Mouse (Mus musculus): ENCODE results near the gene Zic5. TPM values are rescaled to one million over a fixed set of nuclear protein-coding genes. Genes with fewer than 3 reads are reported as not detected.

Gene Zic5
- polyA plus RNA-seq, 1 experiment, result 3.3 TPM

DNA sequence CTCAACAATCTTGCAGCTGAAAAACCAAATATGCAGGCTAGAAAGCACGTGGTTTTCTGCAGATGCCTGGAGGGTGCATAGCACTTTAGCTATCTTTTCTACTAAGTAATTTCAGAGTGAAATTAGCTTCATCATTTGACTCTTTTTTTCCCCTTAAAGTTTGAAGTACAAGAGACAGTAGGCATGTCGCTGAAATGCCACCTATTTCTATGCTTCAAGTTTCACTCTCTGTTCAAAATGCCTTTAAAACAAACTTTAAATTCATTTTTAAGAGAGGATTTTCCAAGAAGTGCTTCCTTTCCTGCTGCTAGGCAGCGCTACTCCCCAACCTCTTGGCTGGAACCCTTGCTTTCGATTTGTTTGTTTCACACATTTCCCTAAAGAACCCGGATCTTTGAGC lies 23.6 kb upstream of the Zic5 start:
- TF ChIP-seq POLR2A (IDR thresholded peaks at IDR 0.05; ENCODE audit: extremely low read depth, insufficient read depth, low read length) (no peak), CTCF (IDR thresholded peaks at IDR 0.05; ENCODE audit: extremely low read depth, insufficient read depth, low read length) (no peak)
- Histone ChIP-seq H3K4me3 (ENCODE audit: insufficient read depth, low read length) (no peak overlapping the region), H3K27ac (ENCODE audit: insufficient read depth, low read length) (peak overlapping the region; percentile 23; the same call in 1 of the 2 replicates), H3K4me1 (ENCODE audit: control insufficient read depth, insufficient read depth, low read length) (no peaks in the 10 kb centered on the region)

DNA sequence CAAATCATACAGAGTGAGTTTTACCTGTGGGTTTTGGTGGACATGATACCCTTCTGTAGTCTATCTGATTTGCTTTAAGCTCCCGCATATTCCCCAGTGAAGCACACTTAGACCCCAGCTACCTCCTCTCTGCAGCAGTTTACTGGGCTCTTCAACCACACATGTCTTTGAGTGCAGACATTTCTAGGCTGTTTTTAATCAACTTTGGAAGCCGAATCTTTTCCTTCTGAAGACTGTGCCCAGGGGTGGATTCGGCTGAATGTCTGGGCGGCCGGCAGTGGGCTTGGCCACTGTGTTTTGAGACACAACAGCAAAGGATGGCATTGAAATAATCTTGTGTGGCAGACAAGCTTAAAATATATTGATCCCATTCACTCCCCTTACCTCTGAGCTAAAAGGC lies 21.9 kb upstream of the Zic5 start:
- TF ChIP-seq CTCF (IDR thresholded peaks at IDR 0.05; ENCODE audit: extremely low read depth, insufficient read depth, low read length), result no peak
- TF ChIP-seq POLR2A (IDR thresholded peaks at IDR 0.05; ENCODE audit: extremely low read depth, insufficient read depth, low read length), result no peak
- Histone ChIP-seq H3K4me3 (ENCODE audit: insufficient read depth, low read length) (no peak overlapping the region), H3K4me1 (ENCODE audit: control insufficient read depth, insufficient read depth, low read length) (no peaks in the 10 kb centered on the region), H3K27ac (ENCODE audit: insufficient read depth, low read length) (peak overlapping the region; percentile 42; the same call in 1 of the 2 replicates)

DNA sequence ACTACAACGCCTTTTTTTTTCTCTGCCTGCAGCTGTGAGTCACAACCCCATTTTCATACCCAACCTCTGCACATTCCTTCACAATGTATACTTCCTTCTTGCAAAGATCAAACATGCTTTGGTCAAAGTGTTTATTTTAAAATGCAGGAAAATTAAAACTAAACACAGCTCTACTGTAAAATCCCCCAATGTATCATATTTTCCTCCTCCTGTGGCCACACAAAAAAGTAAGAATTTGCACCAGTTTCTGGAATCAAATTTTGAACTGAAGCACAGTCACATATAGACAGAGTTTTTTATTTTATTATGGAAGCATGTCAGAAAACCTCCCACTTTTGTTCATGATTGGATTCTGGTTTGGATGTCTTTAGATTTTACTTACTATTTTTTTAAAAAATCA lies 21.1 kb upstream of the Zic5 start:
- TF ChIP-seq POLR2A (IDR thresholded peaks at IDR 0.05; ENCODE audit: extremely low read depth, insufficient read depth, low read length) (no peak), CTCF (IDR thresholded peaks at IDR 0.05; ENCODE audit: extremely low read depth, insufficient read depth, low read length) (no peak)
- Histone ChIP-seq H3K4me1 (ENCODE audit: control insufficient read depth, insufficient read depth, low read length) (no peaks in the 10 kb centered on the region), H3K27ac (ENCODE audit: insufficient read depth, low read length) (no peak overlapping the region), H3K4me3 (ENCODE audit: insufficient read depth, low read length) (no peak overlapping the region)

DNA sequence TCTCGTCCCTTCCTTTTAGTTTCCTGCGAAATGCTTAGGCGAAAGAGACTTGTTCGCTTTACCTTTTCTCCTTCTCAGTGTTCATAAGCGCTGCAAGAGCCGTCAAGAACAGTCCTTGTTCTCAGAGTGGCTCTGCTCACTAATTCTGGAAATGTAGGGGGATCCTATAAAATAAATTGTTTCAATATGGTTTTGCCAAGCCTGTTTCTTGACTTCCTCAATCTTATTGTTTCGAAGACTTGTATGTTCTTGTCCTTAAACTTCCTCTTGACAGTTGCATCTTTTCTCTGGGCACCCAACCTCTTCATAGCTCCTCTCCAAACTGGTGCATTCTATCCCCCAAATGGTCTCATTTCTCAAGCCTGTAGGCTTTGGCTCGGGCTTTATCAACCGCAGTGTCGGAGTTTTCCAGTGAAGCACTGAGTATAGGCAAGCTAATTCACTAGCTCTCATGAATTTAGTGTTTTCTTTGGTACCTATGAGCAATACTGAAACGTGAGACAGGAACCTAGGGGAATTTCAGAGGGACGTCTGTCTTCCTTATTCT lies 20.2 kb upstream of the Zic5 start:
- no peak for TF ChIP-seq POLR2A (IDR thresholded peaks at IDR 0.05; ENCODE audit: extremely low read depth, insufficient read depth, low read length)
- TF ChIP-seq CTCF (IDR thresholded peaks at IDR 0.05; ENCODE audit: extremely low read depth, insufficient read depth, low read length), result no peak
- Histone ChIP-seq H3K4me3 (ENCODE audit: insufficient read depth, low read length) (no peak overlapping the region), H3K27ac (ENCODE audit: insufficient read depth, low read length) (peak overlapping the region; percentile 84)

DNA sequence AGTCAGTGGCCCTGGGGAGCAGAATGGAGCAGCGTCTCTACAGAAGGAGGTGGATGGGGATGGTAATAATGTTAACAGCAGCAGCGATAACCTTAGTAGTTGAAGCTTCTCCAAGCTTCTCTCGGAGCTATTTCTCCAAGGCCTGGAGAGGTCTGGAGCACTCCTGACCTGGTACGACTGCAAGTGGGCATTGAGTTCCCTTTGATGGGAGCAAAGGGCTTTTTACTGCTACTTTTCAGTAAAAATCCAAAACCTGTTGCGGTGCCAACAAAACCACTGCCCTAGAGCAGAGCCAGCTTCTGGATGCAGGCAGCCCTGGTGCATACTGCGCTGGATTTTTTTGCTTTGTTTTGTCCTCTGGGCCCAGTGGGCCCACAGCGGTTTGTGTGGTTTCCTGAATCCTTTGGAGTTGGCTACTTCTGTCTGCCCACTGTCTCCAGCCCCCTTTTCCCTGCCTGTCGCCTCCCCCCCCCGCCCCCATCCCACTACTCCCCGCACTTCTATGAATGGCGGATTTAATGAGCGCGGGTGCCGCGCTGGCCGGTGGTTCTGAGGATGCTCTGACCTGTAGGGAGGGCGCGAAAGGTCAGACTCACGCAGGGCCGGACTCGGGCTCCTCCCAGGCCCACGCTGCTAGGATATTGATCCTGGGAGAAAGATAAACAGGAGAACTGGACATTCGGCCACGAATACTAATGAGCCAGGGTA lies 19.5 kb upstream of the Zic5 start:
- no peak for TF ChIP-seq POLR2A (IDR thresholded peaks at IDR 0.05; ENCODE audit: extremely low read depth, insufficient read depth, low read length)
- no peak for TF ChIP-seq CTCF (IDR thresholded peaks at IDR 0.05; ENCODE audit: extremely low read depth, insufficient read depth, low read length)
- Histone ChIP-seq H3K4me1 (ENCODE audit: control insufficient read depth, insufficient read depth, low read length) (no peaks in the 10 kb centered on the region), H3K27ac (ENCODE audit: insufficient read depth, low read length) (peak overlapping the region; percentile 84), H3K4me3 (ENCODE audit: insufficient read depth, low read length) (no peak overlapping the region; the same call in 1 of the 2 replicates)

More for the DNA sequence above, 20.2 kb upstream of the Zic5 start:
- H3K4me1 ChIP-seq (ENCODE audit: control insufficient read depth, insufficient read depth, low read length), result no peaks in the 10 kb centered on the region

DNA sequence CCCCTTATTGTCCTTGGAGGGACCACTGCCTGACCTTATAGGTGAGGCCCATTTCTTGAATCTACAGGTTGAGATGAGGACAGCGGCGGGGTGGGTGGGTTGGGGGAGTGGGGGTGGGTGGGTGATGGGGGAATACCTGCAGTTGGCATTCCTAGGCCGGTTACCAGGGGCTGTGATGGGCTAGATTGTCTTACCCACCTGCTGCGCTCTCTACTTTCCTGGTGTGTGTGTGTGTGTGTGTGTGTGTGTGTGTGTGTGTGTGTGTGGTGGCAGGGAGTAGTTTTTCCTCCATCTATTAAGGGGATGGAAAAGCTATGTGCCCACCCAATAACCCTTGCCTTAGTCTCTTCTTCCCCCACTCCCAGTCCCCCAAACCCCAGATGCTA lies 19.0 kb upstream of the Zic5 start:
- Histone ChIP-seq H3K4me1 (ENCODE audit: control insufficient read depth, insufficient read depth, low read length) (no peaks in the 10 kb centered on the region), H3K27ac (ENCODE audit: insufficient read depth, low read length) (peak overlapping the region; percentile 70; the same call in 1 of the 2 replicates), H3K4me3 (ENCODE audit: insufficient read depth, low read length) (no peak overlapping the region)
- TF ChIP-seq CTCF (IDR thresholded peaks at IDR 0.05; ENCODE audit: extremely low read depth, insufficient read depth, low read length) (no peak), POLR2A (IDR thresholded peaks at IDR 0.05; ENCODE audit: extremely low read depth, insufficient read depth, low read length) (no peak)

DNA sequence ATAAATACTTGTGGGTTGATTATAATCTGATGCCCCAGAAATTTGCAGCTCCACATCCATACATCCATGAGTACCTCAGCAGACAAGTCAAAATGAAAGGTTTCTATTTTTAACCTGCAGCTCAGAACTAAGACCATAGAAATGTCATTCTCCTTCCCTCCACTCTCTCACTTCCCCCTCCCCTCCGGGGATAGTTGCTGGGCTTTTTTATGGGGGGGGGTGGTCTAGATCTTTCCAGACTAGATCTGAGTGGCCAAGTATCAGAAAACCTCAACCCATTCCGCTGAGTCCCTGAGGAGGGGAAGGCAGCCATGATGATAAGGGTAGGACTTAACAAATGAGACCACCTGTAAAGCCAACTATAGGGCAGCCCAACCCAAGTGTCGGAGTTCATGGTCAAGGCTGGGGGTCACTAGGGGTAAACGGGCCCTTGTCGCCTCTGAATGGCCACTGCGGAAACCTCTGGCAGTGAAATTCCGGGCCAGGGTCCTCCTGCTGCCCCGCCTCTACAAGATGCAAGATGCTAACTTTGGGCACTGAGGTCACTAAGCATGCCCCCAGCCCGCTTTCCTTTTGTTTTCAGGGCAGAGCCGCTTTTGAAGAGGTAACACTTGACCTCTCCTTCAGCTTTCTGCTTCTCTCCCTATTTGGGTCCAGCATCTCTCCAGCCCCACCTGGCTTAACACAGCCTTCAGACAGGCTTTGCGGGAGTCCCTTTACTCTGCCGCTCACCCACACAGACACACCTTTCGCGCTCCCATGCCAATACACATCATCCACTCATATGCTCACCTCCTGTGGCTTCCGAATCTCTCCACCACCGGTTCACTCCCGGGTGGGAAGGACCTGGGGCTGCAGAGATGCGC lies 18.3 kb upstream of the Zic5 start:
- no peak overlapping the region for H3K4me3 ChIP-seq (ENCODE audit: insufficient read depth, low read length)
- no peak for TF ChIP-seq POLR2A (IDR thresholded peaks at IDR 0.05; ENCODE audit: extremely low read depth, insufficient read depth, low read length)
- no peak for TF ChIP-seq CTCF (IDR thresholded peaks at IDR 0.05; ENCODE audit: extremely low read depth, insufficient read depth, low read length)
- H3K27ac ChIP-seq (ENCODE audit: insufficient read depth, low read length), result peak overlapping the region; percentile 23; the same call in 1 of the 2 replicates
- no peaks in the 10 kb centered on the region for H3K4me1 ChIP-seq (ENCODE audit: control insufficient read depth, insufficient read depth, low read length)

DNA sequence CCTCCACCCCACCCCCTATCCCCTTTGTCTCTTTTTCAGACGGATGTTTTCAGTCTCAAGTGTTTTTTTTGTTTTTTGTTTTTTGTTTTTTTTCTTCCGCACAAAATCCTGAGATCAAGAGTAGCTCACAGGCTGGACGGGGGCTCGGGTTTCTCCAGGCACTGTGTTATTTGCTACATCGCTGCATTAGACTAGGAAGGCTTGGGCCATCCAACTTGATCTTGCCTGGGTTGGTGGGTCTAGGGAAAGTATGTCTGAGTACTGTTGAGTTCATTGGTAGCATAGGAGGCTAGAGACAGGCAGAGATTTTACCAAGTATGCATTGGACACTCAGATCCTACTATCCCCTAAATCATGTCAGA lies 17.5 kb upstream of the Zic5 start:
- TF ChIP-seq POLR2A (IDR thresholded peaks at IDR 0.05; ENCODE audit: extremely low read depth, insufficient read depth, low read length) (no peak), CTCF (IDR thresholded peaks at IDR 0.05; ENCODE audit: extremely low read depth, insufficient read depth, low read length) (no peak)

DNA sequence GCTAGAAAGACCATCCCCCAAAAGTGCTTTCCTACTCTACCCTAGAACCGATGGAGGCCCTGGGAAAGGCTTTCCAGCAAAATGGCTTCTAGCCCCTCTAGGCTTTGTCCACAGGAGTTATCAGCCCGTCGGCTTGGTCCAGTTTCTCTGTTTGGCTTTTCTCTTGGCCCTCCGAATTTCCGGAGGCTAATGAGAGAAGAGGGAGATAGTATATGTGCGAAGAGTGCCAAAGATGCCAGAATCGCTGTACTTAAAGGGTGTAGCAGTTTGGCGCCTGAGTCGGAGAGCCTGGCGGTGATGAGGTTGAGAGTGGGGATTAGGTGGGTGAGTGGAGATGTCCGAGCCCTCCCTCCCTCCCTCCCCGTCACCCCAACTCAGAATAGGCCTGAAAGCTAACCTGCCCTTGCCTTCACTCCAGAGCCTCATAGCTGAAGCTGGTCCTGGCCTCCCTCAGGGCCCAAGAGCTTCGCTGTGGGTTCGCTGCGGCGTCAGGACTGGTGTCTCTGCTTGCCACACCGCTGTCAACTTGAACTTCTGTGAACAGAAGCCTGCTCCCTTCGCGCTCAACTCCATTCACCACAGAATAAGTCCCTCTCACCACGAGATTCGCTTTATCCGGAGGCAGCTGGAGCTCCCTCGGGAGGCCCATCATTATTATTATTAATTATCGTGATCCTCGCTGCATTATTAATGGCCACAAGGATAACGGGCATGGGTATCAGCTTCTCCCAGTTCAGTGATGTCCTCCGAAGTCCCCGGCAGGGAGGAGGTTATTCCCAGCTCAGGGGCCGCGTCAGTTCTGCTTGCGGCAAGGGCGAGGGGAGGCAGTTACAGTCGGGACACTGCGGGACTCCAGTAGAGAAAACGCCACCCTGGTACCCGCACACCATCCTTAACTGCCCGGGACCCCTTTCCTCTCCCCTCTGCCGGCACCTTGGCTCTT lies 16.9 kb upstream of the Zic5 start:
- H3K4me1 ChIP-seq (ENCODE audit: control insufficient read depth, insufficient read depth, low read length), result no peaks in the 10 kb centered on the region
- TF ChIP-seq CTCF (IDR thresholded peaks at IDR 0.05; ENCODE audit: extremely low read depth, insufficient read depth, low read length) (no peak), POLR2A (IDR thresholded peaks at IDR 0.05; ENCODE audit: extremely low read depth, insufficient read depth, low read length) (no peak)
- H3K4me3 ChIP-seq (ENCODE audit: insufficient read depth, low read length), result peak overlapping the region; percentile 19
- H3K27ac ChIP-seq (ENCODE audit: insufficient read depth, low read length), result peak overlapping the region; percentile 91

More for the DNA sequence above, 17.5 kb upstream of the Zic5 start:
- Histone ChIP-seq H3K4me1 (ENCODE audit: control insufficient read depth, insufficient read depth, low read length) (no peaks in the 10 kb centered on the region), H3K27ac (ENCODE audit: insufficient read depth, low read length) (peak overlapping the region; percentile 91), H3K4me3 (ENCODE audit: insufficient read depth, low read length) (no peak overlapping the region; the same call in 1 of the 2 replicates)

Data from cortical plate, adult 2 months (tissue).